Mouse (Mus musculus) cerebellum, postnatal 36 days (tissue): Measurements from ENCODE around the gene Tenm3.
A peak's percentile ranks its signal among the peaks of the same experiment; 100 is the strongest.

Experiments
- DNase-seq, 2 experiments: peaks; one replicate each; pipeline ENCODE4 v3.0.0; 2021 to 2022; ENCODE audit warnings: mixed read lengths in 2 of 2

The Tenm3 gene

GRCm38 (mm10) chr8:48568608-48569007 lies 275.1 kb downstream of the Tenm3 start:
- no peak for DNase-seq

GRCm38 (mm10) chr8:48567929-48568607 lies 275.7 kb downstream of the Tenm3 start:
- no peak for DNase-seq

GRCm38 (mm10) chr8:48560227-48560626 lies 283.5 kb downstream of the Tenm3 start:
- DNase-seq = no peak

GRCm38 (mm10) chr8:48555546-48556141 lies 288.1 kb downstream of the Tenm3 start:
- peak; percentile 34 to 42 for DNase-seq

- peak; percentile 37 to 46 for DNase-seq
Observed at GRCm38 (mm10) chr8:48554762-48555545, 288.8 kb downstream of the Tenm3 start.

GRCm38 (mm10) chr8:48553791-48554288 lies 289.9 kb downstream of the Tenm3 start:
- DNase-seq = peak in 1 of 2 experiments; percentile 7

GRCm38 (mm10) chr8:48552306-48552705 lies 291.4 kb downstream of the Tenm3 start:
- DNase-seq = no peak

GRCm38 (mm10) chr8:48551370-48551769 lies 292.4 kb downstream of the Tenm3 start:
- no peak for DNase-seq

- no peak for DNase-seq
Observed at GRCm38 (mm10) chr8:48548908-48549307, 294.8 kb downstream of the Tenm3 start.

- DNase-seq = no peak
Observed at GRCm38 (mm10) chr8:48545631-48546030, 298.1 kb downstream of the Tenm3 start.

GRCm38 (mm10) chr8:48544840-48545239 lies 298.9 kb downstream of the Tenm3 start:
- DNase-seq = no peak

GRCm38 (mm10) chr8:48542141-48542540 lies 301.6 kb downstream of the Tenm3 start:
- DNase-seq = no peak

GRCm38 (mm10) chr8:48540894-48541293 lies 302.9 kb downstream of the Tenm3 start:
- DNase-seq = no peak

- DNase-seq = no peak
Observed at GRCm38 (mm10) chr8:48535833-48536232, 307.9 kb downstream of the Tenm3 start.

GRCm38 (mm10) chr8:48531795-48532194 lies 312.0 kb downstream of the Tenm3 start:
- DNase-seq = no peak

- no peak for DNase-seq
Observed at GRCm38 (mm10) chr8:48530916-48531570, 312.7 kb downstream of the Tenm3 start.

GRCm38 (mm10) chr8:48527418-48527817 lies 316.3 kb downstream of the Tenm3 start:
- DNase-seq = no peak

GRCm38 (mm10) chr8:48522536-48523123 lies 321.1 kb downstream of the Tenm3 start:
- DNase-seq = no peak

- DNase-seq = no peak
Observed at GRCm38 (mm10) chr8:48522004-48522403, 321.7 kb downstream of the Tenm3 start.

GRCm38 (mm10) chr8:48517431-48517830 lies 326.3 kb downstream of the Tenm3 start:
- no peak for DNase-seq

GRCm38 (mm10) chr8:48514230-48514629 lies 329.5 kb downstream of the Tenm3 start:
- no peak for DNase-seq

- no peak for DNase-seq
Observed at GRCm38 (mm10) chr8:48513801-48514200, 329.9 kb downstream of the Tenm3 start.

- DNase-seq = no peak
Observed at GRCm38 (mm10) chr8:48511546-48511945, 332.2 kb downstream of the Tenm3 start.
